Mouse (Mus musculus): ENCODE results near the gene Ubash3a. TPM values are rescaled to one million over a fixed set of nuclear protein-coding genes. Genes with fewer than 3 reads are reported as not detected.

The Ubash3a gene
- polyA plus RNA-seq, 1 experiment = not detected

DNA sequence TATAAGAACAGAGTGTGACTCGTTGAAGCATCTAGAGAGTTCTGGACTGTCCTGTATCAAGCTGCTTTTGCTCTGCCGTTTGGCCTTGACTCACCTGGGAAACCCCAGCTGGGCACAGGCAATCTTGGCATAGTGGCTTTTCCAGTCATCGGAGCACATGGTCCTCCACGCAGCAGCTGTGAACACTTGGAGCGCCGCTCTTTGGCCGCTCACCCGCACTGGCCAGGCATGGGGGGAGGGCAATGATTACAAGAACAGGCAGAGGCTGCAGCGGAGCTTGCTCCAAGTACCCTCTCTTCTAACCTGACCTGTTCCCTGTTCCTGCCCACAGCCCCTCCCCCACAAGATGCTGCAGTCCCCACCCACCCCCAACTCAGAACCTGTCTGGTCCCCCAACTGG lies 14.3 kb upstream of the Ubash3a start:
- Histone ChIP-seq H3ac (ENCODE audit: control insufficient read depth, insufficient read length) (no peak overlapping the region), H3K27me3 (ENCODE audit: control insufficient read depth, insufficient read depth, insufficient read length) (no peaks in the 10 kb centered on the region), H3K4me2 (ENCODE audit: low read depth) (no peak overlapping the region), H3K79me2 (ENCODE audit: control insufficient read depth, insufficient read depth) (no peaks in the 10 kb centered on the region), H3K4me3 (no peak overlapping the region), H3K36me3 (ENCODE audit: control insufficient read depth, insufficient read depth) (no peaks in the 10 kb centered on the region)
- TF ChIP-seq POLR2AphosphoS2 (IDR thresholded peaks at IDR 0.05; ENCODE audit: insufficient read length, low read depth) (no peak), E2F4 (IDR thresholded peaks at IDR 0.05; ENCODE audit: insufficient read depth) (no peak), REST (IDR thresholded peaks at IDR 0.05; ENCODE audit: insufficient read depth, insufficient read length) (no peak), POLR2A (IDR thresholded peaks at IDR 0.05; ENCODE audit: insufficient read length, low read depth) (no peak), TCF12 (IDR thresholded peaks at IDR 0.05; ENCODE audit: insufficient read depth, poor library complexity, severe bottlenecking) (no peak), USF1 (IDR thresholded peaks at IDR 0.05; ENCODE audit: low read depth) (no peak), TCF3 (IDR thresholded peaks at IDR 0.05; ENCODE audit: insufficient read length, low read depth) (no peak), MYOD1 (IDR thresholded peaks at IDR 0.05; ENCODE audit: control insufficient read depth in 1 of 3, insufficient read length in 2 of 3, low read depth in 2 of 3) (no peak), CEBPB (IDR thresholded peaks at IDR 0.05; ENCODE audit: insufficient read depth, poor library complexity, severe bottlenecking) (no peak), SRF (IDR thresholded peaks at IDR 0.05; ENCODE audit: control insufficient read depth, insufficient read length, low read depth) (no peak), MYOG (IDR thresholded peaks at IDR 0.05; ENCODE audit: control insufficient read depth in 1 of 3, insufficient read depth in 1 of 3, insufficient read length in 2 of 3, low read depth in 2 of 3) (no peak), MAX (IDR thresholded peaks at IDR 0.05; ENCODE audit: low read depth) (no peak)

DNA sequence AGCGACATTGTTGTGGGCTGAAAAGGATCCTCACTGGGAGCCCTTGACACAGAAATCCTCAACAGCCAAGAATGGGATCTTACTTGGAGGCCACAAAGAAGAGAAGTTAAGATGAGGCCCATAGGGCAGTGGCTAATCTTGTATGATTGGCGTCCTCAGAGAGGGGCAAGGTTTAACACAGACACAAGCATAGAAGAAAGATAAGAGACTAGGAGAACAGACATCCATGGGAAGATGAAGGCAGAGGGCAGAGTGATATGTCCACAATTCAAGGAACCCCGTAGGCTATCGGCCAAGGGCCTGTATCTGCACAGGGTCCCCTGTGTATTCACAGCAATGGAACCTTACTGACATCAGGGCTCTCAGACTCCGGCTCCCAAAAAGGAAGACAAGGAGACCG lies 12.5 kb upstream of the Ubash3a start:
- H3K4me3 ChIP-seq = no peak overlapping the region
- TF ChIP-seq MYOG (IDR thresholded peaks at IDR 0.05; ENCODE audit: control insufficient read depth in 1 of 3, insufficient read depth in 1 of 3, insufficient read length in 2 of 3, low read depth in 2 of 3) = no peak
- no peak for TF ChIP-seq TCF12 (IDR thresholded peaks at IDR 0.05; ENCODE audit: insufficient read depth, poor library complexity, severe bottlenecking)
- no peak for TF ChIP-seq POLR2A (IDR thresholded peaks at IDR 0.05; ENCODE audit: insufficient read length, low read depth)
- no peak for TF ChIP-seq TCF3 (IDR thresholded peaks at IDR 0.05; ENCODE audit: insufficient read length, low read depth)
- no peak for TF ChIP-seq SRF (IDR thresholded peaks at IDR 0.05; ENCODE audit: control insufficient read depth, insufficient read length, low read depth)
- no peak for TF ChIP-seq E2F4 (IDR thresholded peaks at IDR 0.05; ENCODE audit: insufficient read depth)
- no peak for TF ChIP-seq MAX (IDR thresholded peaks at IDR 0.05; ENCODE audit: low read depth)
- TF ChIP-seq CEBPB (IDR thresholded peaks at IDR 0.05; ENCODE audit: insufficient read depth, poor library complexity, severe bottlenecking) = no peak
- H3K27me3 ChIP-seq (ENCODE audit: control insufficient read depth, insufficient read depth, insufficient read length) = no peaks in the 10 kb centered on the region
- no peaks in the 10 kb centered on the region for H3K79me2 ChIP-seq (ENCODE audit: control insufficient read depth, insufficient read depth)
- H3K4me2 ChIP-seq (ENCODE audit: low read depth) = no peak overlapping the region
- H3K36me3 ChIP-seq (ENCODE audit: control insufficient read depth, insufficient read depth) = no peaks in the 10 kb centered on the region
- no peak overlapping the region for H3ac ChIP-seq (ENCODE audit: control insufficient read depth, insufficient read length)

DNA sequence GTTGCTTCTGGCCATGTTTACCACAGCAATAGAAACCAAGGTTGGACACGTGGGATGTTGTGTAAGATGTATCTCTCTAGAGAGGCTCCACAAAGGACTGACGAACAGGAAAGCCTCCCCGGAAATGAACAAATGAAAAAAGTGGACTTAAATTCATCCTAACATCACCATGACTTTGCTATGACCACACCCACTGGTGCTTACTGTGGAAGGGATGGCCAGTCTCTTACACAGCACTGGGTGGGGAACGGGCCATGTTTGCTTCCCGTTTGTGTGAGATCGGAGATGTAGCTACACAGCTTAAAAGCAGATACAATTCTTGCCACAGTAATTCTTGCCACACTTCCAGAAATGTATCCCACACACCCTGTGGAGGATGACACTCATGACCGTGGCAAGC lies 11.4 kb upstream of the Ubash3a start:
- H3K27me3 ChIP-seq (ENCODE audit: control insufficient read depth, insufficient read depth, insufficient read length) = no peaks in the 10 kb centered on the region
- H3ac ChIP-seq (ENCODE audit: control insufficient read depth, insufficient read length) = no peak overlapping the region
- no peaks in the 10 kb centered on the region for H3K36me3 ChIP-seq (ENCODE audit: control insufficient read depth, insufficient read depth)
- H3K79me2 ChIP-seq (ENCODE audit: control insufficient read depth, insufficient read depth) = no peaks in the 10 kb centered on the region
- no peak overlapping the region for H3K4me2 ChIP-seq (ENCODE audit: low read depth)
- H3K4me3 ChIP-seq = no peak overlapping the region
- TF ChIP-seq TCF12 (IDR thresholded peaks at IDR 0.05; ENCODE audit: insufficient read depth, poor library complexity, severe bottlenecking) (no peak), SRF (IDR thresholded peaks at IDR 0.05; ENCODE audit: control insufficient read depth, insufficient read length, low read depth) (no peak), USF1 (IDR thresholded peaks at IDR 0.05; ENCODE audit: low read depth) (no peak), MYOG (IDR thresholded peaks at IDR 0.05; ENCODE audit: control insufficient read depth in 1 of 3, insufficient read depth in 1 of 3, insufficient read length in 2 of 3, low read depth in 2 of 3) (no peak), POLR2AphosphoS2 (IDR thresholded peaks at IDR 0.05; ENCODE audit: insufficient read length, low read depth) (no peak)

DNA sequence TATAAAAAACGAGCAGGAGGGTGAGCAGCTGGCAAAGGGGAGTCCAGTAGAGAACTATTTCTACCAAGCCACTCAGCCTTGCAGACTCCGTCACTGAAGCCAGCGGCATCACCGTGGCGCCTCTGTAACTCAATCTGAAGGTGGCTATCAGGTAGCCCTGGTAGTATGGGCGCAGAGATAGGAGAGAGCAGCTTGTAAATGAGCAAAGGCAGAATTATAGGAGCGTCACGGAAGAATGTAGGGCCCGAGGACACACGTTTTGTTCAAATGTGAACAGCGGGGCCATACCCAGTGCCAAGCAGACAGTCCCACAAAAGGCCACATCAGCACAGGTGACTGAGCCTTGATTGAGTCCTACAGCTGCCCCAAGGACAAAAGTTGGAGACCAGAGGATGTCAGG lies 8.8 kb upstream of the Ubash3a start, which contains the start of gene Tmprss3:
Gene Tmprss3, minus strand, starts transcription at position 101 of the 400 bp plus-strand sequence.
- H3K4me3 ChIP-seq = no peak within 1 kb of the TSS
- TF ChIP-seq MYOD1 (IDR thresholded peaks at IDR 0.05; ENCODE audit: control insufficient read depth in 1 of 3, insufficient read length in 2 of 3, low read depth in 2 of 3) = no peak
- TF ChIP-seq MYOG (IDR thresholded peaks at IDR 0.05; ENCODE audit: control insufficient read depth in 1 of 3, insufficient read depth in 1 of 3, insufficient read length in 2 of 3, low read depth in 2 of 3) = no peak
- no peak for TF ChIP-seq TCF3 (IDR thresholded peaks at IDR 0.05; ENCODE audit: insufficient read length, low read depth)
- no peak for TF ChIP-seq CEBPB (IDR thresholded peaks at IDR 0.05; ENCODE audit: insufficient read depth, poor library complexity, severe bottlenecking)
- TF ChIP-seq REST (IDR thresholded peaks at IDR 0.05; ENCODE audit: insufficient read depth, insufficient read length) = no peak
- no peak for TF ChIP-seq USF1 (IDR thresholded peaks at IDR 0.05; ENCODE audit: low read depth)
- TF ChIP-seq POLR2AphosphoS2 (IDR thresholded peaks at IDR 0.05; ENCODE audit: insufficient read length, low read depth) = no peak
- TF ChIP-seq E2F4 (IDR thresholded peaks at IDR 0.05; ENCODE audit: insufficient read depth) = no peak
- no peak for TF ChIP-seq TCF12 (IDR thresholded peaks at IDR 0.05; ENCODE audit: insufficient read depth, poor library complexity, severe bottlenecking)
- no peak for TF ChIP-seq POLR2A (IDR thresholded peaks at IDR 0.05; ENCODE audit: insufficient read length, low read depth)
- TF ChIP-seq MAX (IDR thresholded peaks at IDR 0.05; ENCODE audit: low read depth) = no peak
- TF ChIP-seq SRF (IDR thresholded peaks at IDR 0.05; ENCODE audit: control insufficient read depth, insufficient read length, low read depth) = no peak
- no peak within 1 kb of the TSS for H3ac ChIP-seq (ENCODE audit: control insufficient read depth, insufficient read length)

DNA sequence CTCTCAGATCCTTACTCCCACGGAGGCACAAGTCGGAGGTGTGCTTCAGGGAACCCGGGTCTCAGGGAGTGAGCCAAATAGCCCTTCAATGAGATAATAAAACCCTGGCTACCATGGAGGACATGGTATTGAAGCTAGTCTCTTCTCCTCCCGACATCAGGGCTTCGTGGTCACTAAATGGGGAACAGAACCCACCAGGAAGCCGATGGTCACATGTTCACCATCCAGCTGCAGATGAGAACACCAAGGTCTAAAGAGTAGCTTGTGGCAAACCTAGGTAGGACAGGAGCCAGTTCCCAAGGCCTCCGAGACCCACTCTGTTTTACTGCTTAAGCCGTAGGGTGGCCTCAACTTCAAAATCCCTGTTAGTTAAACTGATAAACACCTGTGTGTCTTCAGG lies 981 bp downstream of the Ubash3a start:
- H3K27me3 ChIP-seq (ENCODE audit: control insufficient read depth, insufficient read depth, insufficient read length) = peaks cover 15% of the 10 kb centered on the region

More for the DNA sequence above, 8.8 kb upstream of the Ubash3a start, which contains the start of gene Tmprss3:
- no peaks in the 10 kb centered on the region for H3K36me3 ChIP-seq (ENCODE audit: control insufficient read depth, insufficient read depth)
- no peaks in the 10 kb centered on the region for H3K79me2 ChIP-seq (ENCODE audit: control insufficient read depth, insufficient read depth)
- H3K4me2 ChIP-seq (ENCODE audit: low read depth) = no peak within 1 kb of the TSS
- no peaks in the 10 kb centered on the region for H3K27me3 ChIP-seq (ENCODE audit: control insufficient read depth, insufficient read depth, insufficient read length)

More for the DNA sequence above, 981 bp downstream of the Ubash3a start:
- H3K36me3 ChIP-seq (ENCODE audit: control insufficient read depth, insufficient read depth) = no peaks in the 10 kb centered on the region
- no peaks in the 10 kb centered on the region for H3K79me2 ChIP-seq (ENCODE audit: control insufficient read depth, insufficient read depth)
- H3K4me2 ChIP-seq (ENCODE audit: low read depth) = no peak overlapping the region
- no peak overlapping the region for H3ac ChIP-seq (ENCODE audit: control insufficient read depth, insufficient read length)
- no peak overlapping the region for H3K4me3 ChIP-seq
- TF ChIP-seq POLR2A (IDR thresholded peaks at IDR 0.05; ENCODE audit: insufficient read length, low read depth) = no peak
- no peak for TF ChIP-seq REST (IDR thresholded peaks at IDR 0.05; ENCODE audit: insufficient read depth, insufficient read length)
